Mouse (Mus musculus) intestine, embryonic 14.5 days (tissue): ENCODE data around the gene Pfkfb2. TPM values are rescaled to one million over a fixed set of nuclear protein-coding genes. Genes with fewer than 3 reads are reported as not detected.

Experiments used
- ATAC-seq: fragments of 200-750 bp; cut with Nextera tagmentation; replicated peaks from 2 replicates; pipeline ENCODE4 v1.8.0; 2017; ENCODE audit warnings: low read depth, moderate number of reproducible peaks, moderate TSS enrichment, moderate library complexity; ENCODE audit not compliant: low FRiP score, low TSS enrichment
- DNase-seq: peaks from one replicate; pipeline ENCODE4 v3.0.0-alpha.2; 2018; ENCODE audit warnings: low spot score
- H3K27ac ChIP-seq: fragments of 300-500 bp; sonication (generic); 2 replicates; pipeline ENCODE4 v1.5.1; 2014; ENCODE audit warnings: low read depth, mild to moderate bottlenecking, control low read depth
- H3K27me3 ChIP-seq: fragments of 300-500 bp; sonication (generic); replicated peaks from 2 replicates; pipeline ENCODE4 v1.6.1; 2014; ENCODE audit warnings: low read length, control low read depth; ENCODE audit not compliant: control insufficient read depth, insufficient read depth
- H3K36me3 ChIP-seq: fragments of 300-500 bp; sonication (generic); 2 replicates; pipeline ENCODE4 v1.6.1; 2014; ENCODE audit warnings: low read length, control low read depth; ENCODE audit not compliant: control insufficient read depth, insufficient read depth
- H3K4me1 ChIP-seq: fragments of 300-500 bp; sonication (generic); replicated peaks from 2 replicates; pipeline ENCODE4 v1.6.1; 2014; ENCODE audit warnings: low read length, control low read depth, mixed read lengths; ENCODE audit not compliant: control insufficient read depth, insufficient read depth
- H3K4me2 ChIP-seq: fragments of 300-500 bp; sonication (generic); 2 replicates; pipeline ENCODE4 v1.6.1; 2014; ENCODE audit warnings: low read length
- H3K4me3 ChIP-seq: fragments of 300-500 bp; sonication (generic); 2 replicates; pipeline ENCODE4 v1.5.1; 2014; ENCODE audit warnings: low read depth, low read length, control low read depth, mixed read lengths
- H3K9ac ChIP-seq: fragments of 300-500 bp; sonication (generic); 2 replicates; pipeline ENCODE4 v1.6.1; 2014; ENCODE audit warnings: mild to moderate bottlenecking, low read length
- H3K9me3 ChIP-seq: fragments of 300-500 bp; sonication (generic); 2 replicates; pipeline ENCODE4 v1.6.1; 2016; ENCODE audit warnings: low read length, control low read depth; ENCODE audit not compliant: control insufficient read depth
- WGBS: fragments of 180-500 bp; shearing (Covaris S2); extraction: QIAGEN DNeasy Blood & Tissue Kit; methylation state at CpG from one replicate; pipeline ENCODE4 v1.1.7; 2014; 5-methylcytosine and 5-hydroxymethylcytosine counted together
- polyA plus RNA-seq: library from polyadenylated mRNA; unstranded; fragments of >200 nt; fragmentation: Nextera tagmentation; extraction: Ambion mirVana; gene quantifications from 2 replicates; pipeline ENCODE4 v1.2.1, GENCODE M21; 2014

The Pfkfb2 gene
- polyA plus RNA-seq = 9.4 and 9.8 TPM in 2 replicates

GRCm38 (mm10) chr1:130729153-130729552, at the start of gene Pfkfb2:
TSS of gene Pfkfb2 (minus strand) at chr1:130729253.
- no peak within 1 kb of the TSS for H3K9ac ChIP-seq
- peaks cover 8% of the 10 kb centered on the region; the same call in 1 of the 2 replicates for H3K4me1 ChIP-seq
- H3K9me3 ChIP-seq = no peaks in the 10 kb centered on the region
- H3K27me3 ChIP-seq = no peaks in the 10 kb centered on the region
- 73% methylated on average over 2 of the region's 2 CpGs for WGBS
- no peak within 1 kb of the TSS for H3K4me2 ChIP-seq
- ATAC-seq = no peak
- no peak within 1 kb of the TSS for H3K4me3 ChIP-seq
- H3K36me3 ChIP-seq = no peaks in the 10 kb centered on the region
- no peak within 1 kb of the TSS for H3K27ac ChIP-seq
- DNase-seq = no peak

DNA sequence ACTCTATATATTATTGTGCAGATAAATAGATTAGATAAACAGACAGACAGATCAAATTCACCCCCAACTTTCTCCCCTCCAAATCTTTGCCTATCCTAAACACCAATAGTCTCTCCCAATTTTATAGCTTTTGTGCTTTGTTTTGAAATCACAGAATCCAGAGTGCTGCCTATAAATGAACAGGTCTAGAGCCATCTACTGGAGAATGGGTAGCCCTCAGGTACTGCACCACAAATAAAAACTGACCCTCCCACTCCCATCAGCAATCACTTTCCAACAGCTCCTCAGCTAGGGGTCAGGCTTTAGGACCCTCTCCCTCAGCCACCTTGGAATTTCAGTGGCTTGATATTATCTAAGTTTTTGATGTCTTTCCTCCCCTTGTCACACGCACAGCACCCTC, 47.6 kb upstream of the Pfkfb2 start:
- Histone ChIP-seq H3K4me1 (no peaks in the 10 kb centered on the region), H3K4me3 (no peak overlapping the region), H3K9ac (no peak overlapping the region), H3K9me3 (no peaks in the 10 kb centered on the region), H3K36me3 (no peaks in the 10 kb centered on the region), H3K4me2 (no peak overlapping the region), H3K27ac (no peak overlapping the region), H3K27me3 (no peaks in the 10 kb centered on the region)
- ATAC-seq = no peak
- WGBS = 86% methylated on average over 1 of the region's 1 CpGs
- no peak for DNase-seq

- DNase-seq (no peak), ATAC-seq (no peak)
- H3K4me3 ChIP-seq = no peak overlapping the region
- H3K36me3 ChIP-seq = no peaks in the 10 kb centered on the region
- no peaks in the 10 kb centered on the region for H3K27me3 ChIP-seq
- no peak overlapping the region for H3K9ac ChIP-seq
- no peaks in the 10 kb centered on the region for H3K4me1 ChIP-seq
- no peak overlapping the region for H3K27ac ChIP-seq
- H3K4me2 ChIP-seq = no peak overlapping the region
- 81% methylated on average over 7 of the region's 7 CpGs for WGBS
- H3K9me3 ChIP-seq = no peaks in the 10 kb centered on the region
These were observed 46.8 kb upstream of the Pfkfb2 start for GRCm38 (mm10) chr1:130775691-130776331.

DNA sequence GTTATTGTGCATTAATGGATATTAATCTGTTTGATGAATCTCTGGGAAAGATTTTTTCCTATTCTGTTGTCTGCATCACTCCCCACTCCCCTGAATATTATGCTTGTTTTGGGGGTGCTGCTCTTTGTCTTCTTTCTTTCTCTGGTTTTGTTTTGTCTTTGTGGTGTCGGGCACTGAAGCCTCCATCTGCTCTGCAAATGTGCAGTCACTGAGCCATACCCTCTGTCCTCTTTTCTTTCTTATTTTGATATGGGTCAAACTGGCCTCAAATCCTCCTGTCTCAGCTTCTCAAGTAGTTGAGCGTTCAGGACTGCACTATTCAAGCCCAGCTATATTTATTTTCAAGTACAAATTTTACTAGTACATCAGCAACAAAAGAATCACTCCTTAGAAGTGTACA, 46.2 kb upstream of the Pfkfb2 start:
- no peaks in the 10 kb centered on the region for H3K9me3 ChIP-seq
- no peak overlapping the region for H3K4me3 ChIP-seq
- H3K9ac ChIP-seq = no peak overlapping the region
- DNase-seq (no peak), ATAC-seq (no peak)
- no peak overlapping the region for H3K4me2 ChIP-seq
- WGBS = 79% methylated on average over 2 of the region's 2 CpGs
- no peaks in the 10 kb centered on the region for H3K27me3 ChIP-seq
- H3K27ac ChIP-seq = no peak overlapping the region
- H3K36me3 ChIP-seq = no peaks in the 10 kb centered on the region
- no peaks in the 10 kb centered on the region for H3K4me1 ChIP-seq

GRCm38 (mm10) chr1:130770981-130771494, 42.0 kb upstream of the Pfkfb2 start:
- Histone ChIP-seq H3K36me3 (no peaks in the 10 kb centered on the region), H3K4me1 (no peaks in the 10 kb centered on the region), H3K9me3 (no peaks in the 10 kb centered on the region), H3K9ac (no peak overlapping the region), H3K27ac (no peak overlapping the region), H3K4me3 (no peak overlapping the region), H3K4me2 (no peak overlapping the region), H3K27me3 (no peaks in the 10 kb centered on the region)
- ATAC-seq (no peak), DNase-seq (no peak)
- 72% methylated on average over 3 of the region's 3 CpGs for WGBS

DNA sequence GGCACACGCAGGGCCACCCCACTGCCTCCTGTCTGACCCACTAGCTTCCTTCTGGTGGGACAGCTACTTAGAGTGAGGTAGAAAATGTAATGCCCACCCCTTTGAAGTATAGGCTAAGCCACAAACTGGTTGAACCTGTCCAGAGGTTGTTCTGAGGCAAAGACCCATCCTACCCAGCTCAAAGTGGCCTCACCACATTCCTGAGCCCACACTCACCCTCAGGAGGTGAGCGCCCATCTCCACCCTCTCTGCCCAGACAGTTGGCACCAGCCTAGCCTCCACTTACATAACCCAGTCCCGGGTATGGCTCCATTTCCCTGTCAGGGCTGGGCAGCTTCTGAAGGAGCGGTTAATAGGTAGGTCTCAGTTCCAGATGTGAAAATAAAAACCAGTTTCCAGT, 41.4 kb upstream of the Pfkfb2 start:
- Histone ChIP-seq H3K9ac (no peak overlapping the region), H3K4me2 (no peak overlapping the region), H3K4me3 (no peak overlapping the region), H3K27me3 (no peaks in the 10 kb centered on the region), H3K36me3 (no peaks in the 10 kb centered on the region), H3K4me1 (no peaks in the 10 kb centered on the region), H3K9me3 (no peaks in the 10 kb centered on the region), H3K27ac (no peak overlapping the region)
- ATAC-seq (0 out of 2 replicates have a peak, but pooled peaks have one; percentile 68), DNase-seq (no peak)
- 65% methylated on average over 4 of the region's 4 CpGs for WGBS

- no peak overlapping the region for H3K4me3 ChIP-seq
- ATAC-seq = no peak
- no peaks in the 10 kb centered on the region for H3K4me1 ChIP-seq
- 87% methylated on average over 2 of the region's 2 CpGs for WGBS
- DNase-seq = no peak
- no peak overlapping the region for H3K9ac ChIP-seq
- no peak overlapping the region for H3K27ac ChIP-seq
- no peaks in the 10 kb centered on the region for H3K36me3 ChIP-seq
- no peaks in the 10 kb centered on the region for H3K9me3 ChIP-seq
- H3K27me3 ChIP-seq = no peaks in the 10 kb centered on the region
- no peak overlapping the region for H3K4me2 ChIP-seq
These were observed 40.9 kb upstream of the Pfkfb2 start for GRCm38 (mm10) chr1:130769925-130770324.

- H3K9ac ChIP-seq = no peak overlapping the region
- H3K27me3 ChIP-seq = no peaks in the 10 kb centered on the region
- DNase-seq (no peak), ATAC-seq (no peak)
- H3K9me3 ChIP-seq = no peaks in the 10 kb centered on the region
- H3K4me1 ChIP-seq = no peaks in the 10 kb centered on the region
- WGBS = 83% methylated on average over 5 of the region's 5 CpGs
- no peak overlapping the region for H3K4me2 ChIP-seq
- H3K4me3 ChIP-seq = no peak overlapping the region
- H3K27ac ChIP-seq = no peak overlapping the region
- H3K36me3 ChIP-seq = no peaks in the 10 kb centered on the region
These were observed 38.0 kb upstream of the Pfkfb2 start for GRCm38 (mm10) chr1:130767066-130767465.

DNA sequence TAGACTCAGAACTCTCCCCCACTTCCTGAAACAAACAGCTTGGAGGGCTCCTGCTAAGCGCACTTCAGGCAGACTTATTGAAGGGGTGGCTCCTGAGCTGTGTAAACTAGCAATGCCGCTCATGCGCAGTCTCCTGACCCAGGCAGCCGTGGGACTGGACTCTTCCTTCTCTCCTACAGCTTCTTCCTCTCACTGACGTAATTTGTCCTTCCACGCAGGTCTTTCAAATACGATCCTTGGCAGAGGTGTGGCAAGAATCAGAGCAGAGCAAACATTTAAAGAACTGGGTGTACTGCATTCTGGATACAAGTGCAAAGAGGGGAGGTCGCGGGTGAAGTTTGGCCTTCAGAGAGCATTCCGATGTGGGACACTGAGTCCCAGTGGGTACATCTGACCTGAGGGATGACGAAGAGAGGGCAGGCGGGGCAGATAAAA, 35.0 kb upstream of the Pfkfb2 start:
- peak overlapping the region; percentile 36; the same call in 1 of the 2 replicates for H3K27ac ChIP-seq
- no peaks in the 10 kb centered on the region for H3K9me3 ChIP-seq
- H3K4me1 ChIP-seq = no peaks in the 10 kb centered on the region; the same call in 1 of the 2 replicates
- no peaks in the 10 kb centered on the region for H3K36me3 ChIP-seq
- no peak overlapping the region for H3K4me2 ChIP-seq
- H3K4me3 ChIP-seq = no peak overlapping the region
- WGBS = 71% methylated on average over 12 of the region's 12 CpGs
- H3K9ac ChIP-seq = no peak overlapping the region
- H3K27me3 ChIP-seq = no peaks in the 10 kb centered on the region
- DNase-seq (peak; percentile 67), ATAC-seq (peak; percentile 94)
